In the genomic region with DNA sequence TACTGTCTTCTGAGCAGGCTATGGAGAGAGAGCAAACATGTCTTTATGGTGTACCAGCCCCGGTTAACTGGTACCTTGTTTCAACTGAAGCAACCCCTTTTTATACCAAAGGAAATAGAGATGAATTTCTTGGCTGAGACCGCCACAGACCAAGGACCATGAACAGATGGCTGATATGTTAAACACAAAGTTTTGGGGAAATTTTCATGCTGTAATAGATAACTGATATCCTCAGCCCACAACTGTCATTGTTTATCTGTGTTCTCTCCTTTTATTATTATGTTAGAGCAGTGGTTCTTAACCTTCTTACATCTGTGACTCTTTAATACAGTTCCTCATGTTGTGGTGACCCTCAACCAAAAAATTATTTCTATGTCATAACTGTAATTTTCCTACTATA, we compare ENCODE assay signal across 15 mouse cellular contexts.
"Had no signal": no experiment of that assay in that cellular context is flagged by ENCODE, and none has a peak within 500 bp of the region (broad histone marks: within the 10 kb centered on the region; RNA-seq: fewer than 3 reads in every experiment).

No protein-coding gene starts in this region.

- H3K27ac ChIP-seq: limb, embryonic 12.5 days; lung, embryonic 15.5 days; macrophage; midbrain, embryonic 10.5 days; neural tube, embryonic 15.5 days; stomach, embryonic 15.5 days had no signal

- H3K27me3 ChIP-seq: limb, embryonic 12.5 days; lung, embryonic 15.5 days; neural tube, embryonic 15.5 days; stomach, embryonic 15.5 days had no signal

- H3K9me3 ChIP-seq: limb, embryonic 12.5 days; lung, embryonic 15.5 days; midbrain, embryonic 10.5 days; neural tube, embryonic 15.5 days; stomach, embryonic 15.5 days had no signal

- DNase-seq: kidney, adult 2 months; kidney, postnatal 25 days; lung, postnatal 14 days; midbrain, embryonic 14.5 days; right cerebral cortex, adult 18-20 months; right cerebral cortex, postnatal 25 days; thymus, postnatal 36 days had no signal

- H3K4me2 ChIP-seq: limb, embryonic 12.5 days; lung, embryonic 15.5 days; neural tube, embryonic 15.5 days; stomach, embryonic 15.5 days had no signal

- H3K4me3 ChIP-seq: limb, embryonic 12.5 days; lung, embryonic 15.5 days; midbrain, embryonic 10.5 days; myocyte; neural tube, embryonic 15.5 days; stomach, embryonic 15.5 days had no signal

- H3K36me3 ChIP-seq: limb, embryonic 12.5 days; lung, embryonic 15.5 days; midbrain, embryonic 10.5 days; neural tube, embryonic 15.5 days; stomach, embryonic 15.5 days had no signal

- H3K4me1 ChIP-seq: midbrain, embryonic 10.5 days; stomach, embryonic 15.5 days had no signal

- H3K9ac ChIP-seq: limb, embryonic 12.5 days; lung, embryonic 15.5 days; neural tube, embryonic 15.5 days; stomach, embryonic 15.5 days had no signal

- ATAC-seq: intestine, embryonic 16.5 days had no signal
